Mouse (Mus musculus) forebrain, embryonic 14.5 days (tissue): ENCODE measurements around the gene Ap3b1. TPM values are rescaled to one million over a fixed set of nuclear protein-coding genes. Genes with fewer than 3 reads are reported as not detected.
A peak's percentile ranks its signal among the peaks of the same experiment; 100 is the strongest.

ENCODE experiments used
- ATAC-seq: fragments of 200-750 bp; cut with Nextera tagmentation; 2 replicates; pipeline ENCODE4 v1.8.0; 2017; ENCODE audit warnings: mild to moderate bottlenecking, moderate library complexity
- DNase-seq: peaks from one replicate; pipeline ENCODE4 v3.0.0-alpha.2; 2015; ENCODE audit warnings: low spot score
- H3K27ac ChIP-seq: fragments of 300-500 bp; sonication (generic); 2 replicates; pipeline ENCODE4 v1.5.1; 2014; ENCODE audit warnings: low read depth, mild to moderate bottlenecking, control low read depth, low read length, moderate library complexity
- H3K27me3 ChIP-seq: fragments of 300-500 bp; sonication (generic); replicated peaks from 2 replicates; pipeline ENCODE4 v1.6.1; 2014; ENCODE audit warnings: low read length, control low read depth, mixed read lengths; ENCODE audit not compliant: control insufficient read depth, insufficient read depth
- H3K36me3 ChIP-seq: fragments of 300-500 bp; sonication (generic); 2 replicates; pipeline ENCODE4 v1.6.1; 2014; ENCODE audit warnings: low read length, control low read depth; ENCODE audit not compliant: control insufficient read depth, insufficient read depth
- H3K4me1 ChIP-seq: fragments of 300-500 bp; sonication (generic); 2 replicates; pipeline ENCODE4 v1.6.1; 2014; ENCODE audit warnings: antibody characterized with exemption, low read length, control low read depth; ENCODE audit not compliant: control insufficient read depth, insufficient read depth
- H3K4me2 ChIP-seq: fragments of 300-500 bp; sonication (generic); 2 replicates; pipeline ENCODE4 v1.6.1; 2014; ENCODE audit warnings: mild to moderate bottlenecking, control low read depth, low read length
- H3K4me3 ChIP-seq: fragments of 300-500 bp; sonication (generic); 2 replicates; pipeline ENCODE4 v1.5.1; 2014; ENCODE audit warnings: low read depth, low read length, control low read depth
- H3K9ac ChIP-seq: fragments of 300-500 bp; sonication (generic); 2 replicates; pipeline ENCODE4 v1.6.1; 2014; ENCODE audit warnings: mild to moderate bottlenecking, low read length, control low read depth, moderate library complexity
- H3K9me3 ChIP-seq: fragments of 300-500 bp; sonication (generic); replicated peaks from 2 replicates; pipeline ENCODE4 v1.6.1; 2016; ENCODE audit warnings: low read length, control low read depth, mixed read lengths; ENCODE audit not compliant: control insufficient read depth
- WGBS: fragments of 180-500 bp; shearing (Covaris S2); extraction: QIAGEN DNeasy Blood & Tissue Kit; methylation state at CpG from one replicate; pipeline ENCODE4 v1.1.7; 2014; 5-methylcytosine and 5-hydroxymethylcytosine counted together
- polyA plus RNA-seq: library from polyadenylated mRNA; unstranded; fragments of >200 nt; fragmentation: Nextera tagmentation; extraction: Ambion mirVana; gene quantifications from 2 replicates; pipeline ENCODE4 v1.2.1, GENCODE M21; 2014

Gene Ap3b1
- polyA plus RNA-seq, 1 experiment from 2014 or later, result 24.2 TPM

DNA sequence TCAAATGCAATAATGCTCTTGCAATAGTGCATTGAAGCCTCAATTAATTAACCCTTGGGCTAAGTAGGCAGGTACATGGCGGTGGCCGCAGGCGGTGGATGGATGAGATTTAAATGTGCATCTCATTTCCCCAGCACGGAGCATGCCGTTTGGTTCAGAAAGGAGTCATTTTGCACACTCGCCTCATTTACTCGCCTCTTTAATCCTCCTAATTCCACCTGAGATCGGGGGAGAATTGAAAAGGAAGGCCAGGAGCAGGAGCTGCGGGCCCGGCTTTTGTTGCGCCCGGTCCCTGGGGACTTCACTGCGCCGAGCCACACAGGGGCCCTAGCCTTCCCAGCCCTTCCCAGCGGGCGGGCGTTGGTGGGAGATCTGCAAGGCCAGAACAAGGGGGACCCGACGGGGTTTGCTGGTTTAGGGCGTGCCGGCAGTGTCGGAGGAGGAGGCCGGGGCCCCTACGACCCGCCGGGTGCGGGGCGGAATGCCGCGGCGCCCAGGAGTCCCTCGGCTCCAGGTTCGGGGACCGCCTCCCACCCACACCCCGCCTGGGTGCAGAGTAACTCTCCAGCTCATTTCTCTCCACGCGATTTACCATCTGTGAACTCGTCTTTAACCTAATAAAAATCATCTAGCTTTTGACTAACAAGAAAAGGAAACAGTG is 237.1 kb downstream of the Ap3b1 start:
- Histone ChIP-seq H3K4me1 (peaks cover 5% of the 10 kb centered on the region; the same call in 1 of the 2 replicates), H3K4me3 (peak overlapping the region; percentile 19), H3K36me3 (no peaks in the 10 kb centered on the region), H3K4me2 (peak overlapping the region; percentile 37), H3K9me3 (no peaks in the 10 kb centered on the region), H3K27me3 (peaks cover 76% of the 10 kb centered on the region), H3K9ac (no peak overlapping the region), H3K27ac (peak overlapping the region; percentile 7; the same call in 1 of the 2 replicates)
- ATAC-seq (peak; percentile 59), DNase-seq (peak; percentile 34)
- WGBS, result under 1% methylated on average over 38 of the region's 38 CpGs

DNA sequence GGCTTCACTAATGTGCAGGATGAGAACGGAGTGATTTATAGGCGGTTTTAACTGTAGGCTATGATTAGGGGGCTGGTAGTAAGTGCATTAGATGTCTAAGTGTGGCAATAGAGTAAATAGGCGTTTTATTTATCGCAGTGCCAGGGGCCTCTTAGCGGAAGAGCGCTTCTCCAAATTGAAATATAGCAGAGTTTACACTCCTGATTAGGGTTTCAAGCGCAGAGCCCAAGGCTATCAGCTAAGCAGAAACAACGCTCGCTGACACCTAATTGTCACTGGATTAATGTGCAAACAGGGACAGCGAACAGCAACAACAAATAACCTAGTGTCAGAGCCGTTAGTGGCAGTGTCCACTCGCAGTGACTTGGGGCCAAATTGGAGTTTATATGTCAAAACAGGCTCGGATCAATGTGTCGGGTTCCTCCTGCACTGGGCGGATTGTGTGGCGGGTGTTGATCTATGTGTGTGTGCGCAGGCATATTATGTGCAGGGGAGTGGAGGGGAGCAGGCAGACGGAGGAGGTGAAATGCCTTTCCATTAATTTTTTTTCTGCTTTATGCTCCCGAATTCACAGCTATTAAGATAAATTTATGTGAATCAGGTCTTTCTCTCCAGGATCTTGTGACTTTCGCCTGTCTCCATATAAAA is 237.8 kb downstream of the Ap3b1 start:
- 9% methylated on average over 20 of the region's 20 CpGs for WGBS
- peak; percentile 46 for DNase-seq
- H3K9me3 ChIP-seq, result no peaks in the 10 kb centered on the region
- peak overlapping the region; percentile 37 for H3K4me2 ChIP-seq
- peaks cover 81% of the 10 kb centered on the region for H3K27me3 ChIP-seq
- H3K9ac ChIP-seq, result no peak overlapping the region
- H3K36me3 ChIP-seq, result no peaks in the 10 kb centered on the region
- no peak overlapping the region for H3K27ac ChIP-seq
- peaks cover 5% of the 10 kb centered on the region; the same call in 1 of the 2 replicates for H3K4me1 ChIP-seq
- peak overlapping the region; percentile 19 for H3K4me3 ChIP-seq
- ATAC-seq, result 0 out of 2 replicates have a peak, but pooled peaks have one; percentile 16

DNA sequence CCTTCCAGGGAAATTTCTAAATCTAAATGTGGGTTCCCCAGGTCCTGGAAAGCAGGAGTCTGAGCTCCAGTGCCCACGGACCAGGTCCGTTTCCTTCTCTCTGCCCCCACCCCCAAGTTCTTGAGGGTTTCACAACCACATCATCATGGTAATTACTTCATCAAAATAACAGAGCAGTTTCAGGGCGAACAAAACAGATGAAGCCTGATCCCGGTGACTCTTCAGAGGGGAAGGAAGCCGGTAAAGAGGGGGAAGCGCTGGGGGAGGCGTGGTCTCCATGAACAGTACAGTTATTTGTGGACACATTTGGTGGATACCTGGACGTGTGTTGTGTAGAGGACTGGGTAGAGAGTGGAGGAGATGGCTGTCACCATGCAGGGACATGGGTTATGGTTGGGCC is 241.0 kb downstream of the Ap3b1 start:
- Histone ChIP-seq H3K27me3 (peaks cover 92% of the 10 kb centered on the region), H3K9ac (no peak overlapping the region), H3K27ac (no peak overlapping the region), H3K36me3 (no peaks in the 10 kb centered on the region), H3K9me3 (no peaks in the 10 kb centered on the region), H3K4me1 (peaks cover 5% of the 10 kb centered on the region; the same call in 1 of the 2 replicates), H3K4me3 (no peak overlapping the region), H3K4me2 (no peak overlapping the region)
- DNase-seq, result no peak
- ATAC-seq, result no peak
- 47% methylated on average over 8 of the region's 8 CpGs for whole genome bisulfite sequencing

GRCm38 (mm10) chr13:94607035-94607860 is 248.5 kb downstream of the Ap3b1 start:
- Histone ChIP-seq H3K27ac (no peak overlapping the region), H3K9ac (no peak overlapping the region), H3K4me1 (peaks cover 9% of the 10 kb centered on the region; the same call in 1 of the 2 replicates), H3K4me2 (no peak overlapping the region), H3K36me3 (no peaks in the 10 kb centered on the region), H3K9me3 (no peaks in the 10 kb centered on the region), H3K27me3 (peaks cover 75% of the 10 kb centered on the region), H3K4me3 (no peak overlapping the region)
- 70% methylated on average over 9 of the region's 9 CpGs for WGBS
- no peak for DNase-seq
- ATAC-seq, result no peak

- 14% methylated on average over 7 of the region's 7 CpGs for WGBS
- Histone ChIP-seq H3K27me3 (peaks cover 71% of the 10 kb centered on the region), H3K4me1 (peaks cover 9% of the 10 kb centered on the region; the same call in 1 of the 2 replicates), H3K36me3 (no peaks in the 10 kb centered on the region), H3K9me3 (no peaks in the 10 kb centered on the region), H3K4me3 (no peak overlapping the region), H3K9ac (no peak overlapping the region), H3K4me2 (no peak overlapping the region), H3K27ac (no peak overlapping the region)
- DNase-seq, result no peak
- ATAC-seq, result no peak
Observed at GRCm38 (mm10) chr13:94607861-94608223, 249.1 kb downstream of the Ap3b1 start.

- H3K27me3 ChIP-seq, result peaks cover 66% of the 10 kb centered on the region
- H3K4me3 ChIP-seq, result no peak overlapping the region
- peaks cover 9% of the 10 kb centered on the region; the same call in 1 of the 2 replicates for H3K4me1 ChIP-seq
- ATAC-seq, result peak; percentile 60
- no peak overlapping the region for H3K27ac ChIP-seq
- 2% methylated on average over 11 of the region's 11 CpGs for WGBS
- DNase-seq, result peak; percentile 65
- H3K36me3 ChIP-seq, result no peaks in the 10 kb centered on the region
- no peak overlapping the region for H3K4me2 ChIP-seq
- no peaks in the 10 kb centered on the region for H3K9me3 ChIP-seq
- H3K9ac ChIP-seq, result no peak overlapping the region; the same call in 1 of the 2 replicates
Observed at GRCm38 (mm10) chr13:94608420-94608831, 249.7 kb downstream of the Ap3b1 start.

DNA sequence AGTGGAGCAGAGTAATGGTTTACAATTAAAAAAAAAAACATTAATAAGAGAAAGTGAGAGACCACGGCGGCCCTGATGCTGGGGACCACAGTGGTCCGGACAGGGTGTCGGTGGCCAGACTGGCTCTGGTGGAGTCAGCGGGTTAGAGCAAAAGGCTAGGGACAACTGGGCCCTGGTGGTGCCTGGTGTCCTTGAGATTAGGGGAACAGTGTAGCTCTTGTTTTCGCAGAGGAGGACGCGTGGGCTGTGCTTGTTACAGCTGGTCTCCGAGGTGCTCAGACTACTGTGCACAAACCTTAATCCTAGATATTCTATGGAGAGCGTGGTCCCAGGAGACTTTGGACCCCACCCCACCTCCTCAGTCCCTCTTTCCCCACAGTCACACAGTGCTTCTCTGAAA is 250.2 kb downstream of the Ap3b1 start:
- H3K4me2 ChIP-seq, result no peak overlapping the region
- H3K4me3 ChIP-seq, result no peak overlapping the region
- 0 out of 2 replicates have a peak, but pooled peaks have one; percentile 23 for ATAC-seq
- no peak overlapping the region for H3K9ac ChIP-seq
- 25% methylated on average over 10 of the region's 10 CpGs for WGBS
- no peaks in the 10 kb centered on the region for H3K36me3 ChIP-seq
- H3K4me1 ChIP-seq, result peaks cover 9% of the 10 kb centered on the region; the same call in 1 of the 2 replicates
- H3K27ac ChIP-seq, result no peak overlapping the region
- H3K9me3 ChIP-seq, result no peaks in the 10 kb centered on the region
- no peak for DNase-seq
- H3K27me3 ChIP-seq, result peaks cover 60% of the 10 kb centered on the region
